8 mouse cellular contexts compared by ENCODE assay signal in the genomic region with DNA sequence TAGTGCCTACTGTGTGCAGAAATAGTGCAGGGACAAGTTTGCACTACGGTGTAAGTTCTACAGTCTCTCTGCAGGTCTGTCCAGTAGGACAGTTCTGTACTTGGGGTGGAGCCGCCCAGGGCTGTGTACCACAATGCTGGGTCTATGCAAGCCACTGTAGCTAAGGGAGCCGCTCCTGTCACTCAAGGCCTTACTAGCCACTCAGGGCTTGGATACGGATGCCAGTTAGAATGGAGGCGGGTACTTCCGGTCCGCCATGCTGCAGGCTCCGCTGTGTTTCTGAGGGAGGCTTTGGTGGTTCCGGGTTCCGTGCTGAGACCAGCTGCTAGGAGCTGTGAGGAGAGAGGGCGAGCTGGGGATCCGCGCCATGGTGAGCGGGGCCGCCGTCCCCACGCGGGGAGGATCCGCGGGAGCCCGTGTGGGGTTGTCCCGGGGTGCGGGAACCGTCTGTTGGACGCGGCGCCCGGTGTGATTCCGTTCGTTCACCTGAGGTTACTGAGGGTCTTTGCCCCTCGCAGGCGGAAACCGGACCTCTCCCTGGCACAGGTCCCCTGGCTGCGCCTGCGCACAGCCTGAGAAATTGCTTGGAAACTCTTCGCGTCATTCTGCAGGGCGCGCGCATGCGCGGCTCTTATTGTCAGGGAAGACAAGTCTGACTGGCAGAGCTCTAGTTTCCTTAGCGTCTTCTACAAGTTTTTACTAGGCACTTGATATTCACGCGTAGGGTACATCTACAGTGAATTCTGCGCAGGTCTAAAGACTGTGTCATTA. TPM values are rescaled to one million over a fixed set of nuclear protein-coding genes. Genes with fewer than 3 reads are reported as not detected.
DNase-seq lines count a peak whose midpoint lies in the region; ATAC-seq and TF ChIP-seq lines count a peak whose summit lies in the region.
"Not testable (repeated sequence)": the region's sequence is repeated elsewhere in the genome, so short reads cannot be mapped to it uniquely, and the experiment has no call there.

A gene (plus strand): TSS at position 295 of the 771 bp plus-strand sequence.

- H3K4me3 ChIP-seq in forebrain, embryonic 10.5 days; heart, embryonic 13.5 days; hindbrain, postnatal 0 days (ENCODE audit: low read length); liver, embryonic 15.5 days (replicated peaks); midbrain, embryonic 13.5 days (replicated peaks); stomach, embryonic 14.5 days (ENCODE audit: low read depth, low read length): not testable (repeated sequence)

- in situ Hi-C loops in Patski (cut with MboI; ENCODE audit: low pct_unique_long_range_greater_than_20kb): not testable (repeated sequence)

- DNase-seq in Patski (ENCODE audit: low read depth, low spot score); forebrain, embryonic 10.5 days (ENCODE audit: extremely low spot score, low spot score); hindbrain, postnatal 0 days (ENCODE audit: low spot score); left cerebral cortex, adult 8-10 months (ENCODE audit: low spot score in 2 of 2): not testable (repeated sequence)

- H3K27me3 ChIP-seq in Patski; forebrain, embryonic 10.5 days (ENCODE audit: poor library complexity, severe bottlenecking); heart, embryonic 13.5 days (replicated peaks); hindbrain, postnatal 0 days (ENCODE audit: insufficient read depth, low read length); liver, embryonic 15.5 days; midbrain, embryonic 13.5 days; stomach, embryonic 14.5 days (ENCODE audit: control insufficient read depth, insufficient read depth, low read length): not testable (repeated sequence)

- not testable (repeated sequence) for TF ChIP-seq CTCF in Patski (IDR thresholded peaks at IDR 0.05); hindbrain, postnatal 0 days (IDR thresholded peaks at IDR 0.05; ENCODE audit: low read depth)

- not testable (repeated sequence) for H3K9ac ChIP-seq in heart, embryonic 13.5 days; hindbrain, postnatal 0 days (replicated peaks; ENCODE audit: low read length); liver, embryonic 15.5 days; midbrain, embryonic 13.5 days (replicated peaks); stomach, embryonic 14.5 days (replicated peaks; ENCODE audit: low read depth, low read length)

- ATAC-seq in Patski: peak; percentile 100
- peak; percentile 93 for ATAC-seq in heart, embryonic 13.5 days (ENCODE audit: extremely low read depth, insufficient number of reproducible peaks, low FRiP score, low TSS enrichment)
- ATAC-seq in hindbrain, postnatal 0 days: peak; percentile 100
- peak; percentile 99 for ATAC-seq in liver, embryonic 15.5 days (ENCODE audit: insufficient read depth)
- peak; percentile 100 for ATAC-seq in midbrain, embryonic 13.5 days
- ATAC-seq in stomach, embryonic 14.5 days (ENCODE audit: insufficient number of reproducible peaks, insufficient read depth, low FRiP score, low read depth): peak; percentile 100

- not testable (repeated sequence) for H3K9me3 ChIP-seq in forebrain, embryonic 10.5 days; heart, embryonic 13.5 days; hindbrain, postnatal 0 days (ENCODE audit: low read length); liver, embryonic 15.5 days (replicated peaks); midbrain, embryonic 13.5 days; stomach, embryonic 14.5 days (ENCODE audit: control insufficient read depth, low read depth, low read length)

- H3K4me1 ChIP-seq in forebrain, embryonic 10.5 days; heart, embryonic 13.5 days; hindbrain, postnatal 0 days (ENCODE audit: insufficient read depth, low read length); liver, embryonic 15.5 days (replicated peaks); midbrain, embryonic 13.5 days (replicated peaks); stomach, embryonic 14.5 days (ENCODE audit: control insufficient read depth, insufficient read depth, low read length): not testable (repeated sequence)

- no CpG with 5 or more reads among the region's 46 CpGs for WGBS in forebrain, embryonic 10.5 days
- no CpG with 5 or more reads among the region's 46 CpGs for WGBS in heart, embryonic 13.5 days
- no CpG with 5 or more reads among the region's 46 CpGs for WGBS in hindbrain, postnatal 0 days
- WGBS in liver, embryonic 15.5 days (ENCODE audit: insufficient replicate concordance): no CpG with 5 or more reads among the region's 46 CpGs
- no CpG with 5 or more reads among the region's 46 CpGs for WGBS in midbrain, embryonic 13.5 days
- WGBS in stomach, embryonic 14.5 days: no CpG with 5 or more reads among the region's 46 CpGs

- CTCF ChIA-PET in Patski (lab: Charles Lee): not testable (repeated sequence)

- H3K36me3 ChIP-seq in forebrain, embryonic 10.5 days (replicated peaks); heart, embryonic 13.5 days; hindbrain, postnatal 0 days (ENCODE audit: insufficient read depth, low read length); liver, embryonic 15.5 days (replicated peaks); midbrain, embryonic 13.5 days; stomach, embryonic 14.5 days (ENCODE audit: control insufficient read depth, insufficient read depth, low read length): not testable (repeated sequence)

- not testable (repeated sequence) for H3K27ac ChIP-seq in forebrain, embryonic 10.5 days; heart, embryonic 13.5 days (replicated peaks); hindbrain, postnatal 0 days; liver, embryonic 15.5 days (replicated peaks); midbrain, embryonic 13.5 days; stomach, embryonic 14.5 days (ENCODE audit: low read length)

- not testable (repeated sequence) for H3K4me2 ChIP-seq in heart, embryonic 13.5 days; hindbrain, postnatal 0 days (ENCODE audit: low read depth, low read length); liver, embryonic 15.5 days; midbrain, embryonic 13.5 days (replicated peaks); stomach, embryonic 14.5 days (replicated peaks; ENCODE audit: low read depth, low read length)

- POLR2A ChIA-PET in Patski (lab: Charles Lee): not testable (repeated sequence)

RNA-seq across cellular contexts. Expression of the gene that starts here (rescaled TPM):
- 4.6 TPM for polyA plus RNA-seq in Patski (2021)
- 16.8 and 17.3 TPM in 2 replicates for polyA plus RNA-seq in forebrain, embryonic 10.5 days (2016; fragmentation: Nextera tagmentation; extraction: Ambion mirVana)
- polyA plus RNA-seq in heart, embryonic 13.5 days (2015; fragmentation: Nextera tagmentation; extraction: Ambion mirVana): 8.3 and 8.9 TPM in 2 replicates
- total RNA-seq in hindbrain, postnatal 0 days (2014; rRNA removed): 4.3 and 5.0 TPM in 2 replicates
- polyA plus RNA-seq in hindbrain, postnatal 0 days (2015; fragmentation: Nextera tagmentation; extraction: Ambion mirVana): 10.1 and 10.5 TPM in 2 replicates
- 10 to 100 TPM in 3 of 4 experiments, 1 to 10 TPM in 1; 9.1 to 14.3 (median 11.6) TPM for total RNA-seq in left cerebral cortex, adult 8-10 months (2022)
- 4.0 and 4.3 TPM in 2 replicates for polyA plus RNA-seq in liver, embryonic 15.5 days (2015; fragmentation: Nextera tagmentation; extraction: Ambion mirVana)
- 22.7 TPM in 2 replicates for polyA plus RNA-seq in midbrain, embryonic 13.5 days (2015; fragmentation: Nextera tagmentation; extraction: Ambion mirVana)
- 22.1 and 23.8 TPM in 2 replicates for polyA plus RNA-seq in stomach, embryonic 14.5 days (2014; fragmentation: Nextera tagmentation; extraction: Ambion mirVana)
